Mouse (Mus musculus) hindbrain, embryonic 11.5 days (tissue): ENCODE data around the gene Wdr17. TPM values are rescaled to one million over a fixed set of nuclear protein-coding genes. Genes with fewer than 3 reads are reported as not detected.
A peak's percentile ranks its signal among the peaks of the same experiment; 100 is the strongest.

Experiments
- ATAC-seq: fragments of 200-750 bp; cut with Nextera tagmentation; 2 replicates; pipeline ENCODE4 v1.8.0; 2017; ENCODE audit warnings: mild to moderate bottlenecking, moderate TSS enrichment, moderate library complexity; ENCODE audit not compliant: low FRiP score
- DNase-seq: peaks from one replicate; pipeline ENCODE4 v3.0.0-alpha.2; 2015; ENCODE audit warnings: low spot score
- H3K27ac ChIP-seq: fragments of 300-500 bp; sonication (generic); 2 replicates; pipeline ENCODE4 v1.5.1; 2014; ENCODE audit warnings: mild to moderate bottlenecking, low read depth, low read length
- H3K27me3 ChIP-seq: fragments of 300-500 bp; sonication (generic); 2 replicates; pipeline ENCODE4 v1.6.1; 2014; ENCODE audit warnings: mild to moderate bottlenecking, low read length, moderate library complexity, mixed read lengths; ENCODE audit not compliant: control insufficient read depth, insufficient read depth
- H3K36me3 ChIP-seq: fragments of 300-500 bp; sonication (generic); 2 replicates; pipeline ENCODE4 v1.6.1; 2014; ENCODE audit warnings: mild to moderate bottlenecking, low read length, moderate library complexity, mixed read lengths; ENCODE audit not compliant: control insufficient read depth, insufficient read depth
- H3K4me1 ChIP-seq: fragments of 300-500 bp; sonication (generic); replicated peaks from 2 replicates; pipeline ENCODE4 v1.6.1; 2014; ENCODE audit warnings: low read length, mixed read lengths; ENCODE audit not compliant: control insufficient read depth, insufficient read depth
- H3K4me2 ChIP-seq: fragments of 300-500 bp; sonication (generic); replicated peaks from 2 replicates; pipeline ENCODE4 v1.6.1; 2014; ENCODE audit warnings: mild to moderate bottlenecking, low read depth, low read length
- H3K4me3 ChIP-seq: fragments of 300-500 bp; sonication (generic); 2 replicates; pipeline ENCODE4 v1.5.1; 2014; ENCODE audit warnings: low read depth, low read length
- H3K9ac ChIP-seq: fragments of 300-500 bp; sonication (generic); 2 replicates; pipeline ENCODE4 v1.6.1; 2014; ENCODE audit warnings: low read depth, low read length
- H3K9me3 ChIP-seq: fragments of 300-500 bp; sonication (generic); 2 replicates; pipeline ENCODE4 v1.6.1; 2016; ENCODE audit warnings: low read length; ENCODE audit not compliant: control insufficient read depth
- WGBS: fragments of 180-500 bp; shearing (Covaris S2); extraction: QIAGEN DNeasy Blood & Tissue Kit; methylation state at CpG from one replicate; pipeline ENCODE4 v1.1.7; 2014; 5-methylcytosine and 5-hydroxymethylcytosine counted together
- polyA plus RNA-seq: library from polyadenylated mRNA; unstranded; fragments of >200 nt; fragmentation: Nextera tagmentation; extraction: Ambion mirVana; gene quantifications from 2 replicates; pipeline ENCODE4 v1.2.1, GENCODE M21; 2014

Wdr17 gene
- polyA plus RNA-seq, 1 experiment from 2014 or later = 2.4 TPM

GRCm38 (mm10) chr8:54777012-54777411 lies 110.0 kb downstream of the Wdr17 start:
- H3K27me3 ChIP-seq = no peaks in the 10 kb centered on the region
- H3K4me3 ChIP-seq = no peak overlapping the region
- H3K4me2 ChIP-seq = no peak overlapping the region
- H3K27ac ChIP-seq = no peak overlapping the region
- no peaks in the 10 kb centered on the region for H3K4me1 ChIP-seq
- H3K36me3 ChIP-seq = no peaks in the 10 kb centered on the region
- ATAC-seq (no peak), DNase-seq (no peak)
- no peaks in the 10 kb centered on the region for H3K9me3 ChIP-seq
- H3K9ac ChIP-seq = no peak overlapping the region

- DNase-seq = no peak
- H3K36me3 ChIP-seq = no peaks in the 10 kb centered on the region
- no peaks in the 10 kb centered on the region for H3K4me1 ChIP-seq
Measured at GRCm38 (mm10) chr8:54776241-54776640, 110.7 kb downstream of the Wdr17 start.

GRCm38 (mm10) chr8:54757646-54758045 lies 129.3 kb downstream of the Wdr17 start:
- H3K4me2 ChIP-seq = no peak overlapping the region
- H3K4me1 ChIP-seq = no peaks in the 10 kb centered on the region
- WGBS = 94% methylated on average over 1 of the region's 1 CpGs
- H3K9ac ChIP-seq = no peak overlapping the region
- DNase-seq = no peak
- no peaks in the 10 kb centered on the region for H3K36me3 ChIP-seq
- ATAC-seq = no peak
- H3K9me3 ChIP-seq = no peaks in the 10 kb centered on the region
- no peak overlapping the region for H3K27ac ChIP-seq
- no peaks in the 10 kb centered on the region for H3K27me3 ChIP-seq
- H3K4me3 ChIP-seq = no peak overlapping the region

More at GRCm38 (mm10) chr8:54776241-54776640, 110.7 kb downstream of the Wdr17 start:
- no peak overlapping the region for H3K4me2 ChIP-seq
- no peak overlapping the region for H3K27ac ChIP-seq
- no peaks in the 10 kb centered on the region for H3K27me3 ChIP-seq
- no peak overlapping the region for H3K4me3 ChIP-seq
- no peak for ATAC-seq
- H3K9ac ChIP-seq = no peak overlapping the region
- no peaks in the 10 kb centered on the region for H3K9me3 ChIP-seq

- H3K4me3 ChIP-seq = no peak overlapping the region
- no peaks in the 10 kb centered on the region for H3K27me3 ChIP-seq
- H3K27ac ChIP-seq = no peak overlapping the region
- H3K4me1 ChIP-seq = no peaks in the 10 kb centered on the region
- no peak overlapping the region for H3K4me2 ChIP-seq
- DNase-seq (peak; percentile 2), ATAC-seq (no peak)
- WGBS = 60% methylated on average over 5 of the region's 5 CpGs
- H3K9ac ChIP-seq = no peak overlapping the region
- H3K36me3 ChIP-seq = no peaks in the 10 kb centered on the region
- H3K9me3 ChIP-seq = no peaks in the 10 kb centered on the region
Measured at GRCm38 (mm10) chr8:54736660-54737312, 150.2 kb downstream of the Wdr17 start.

- Histone ChIP-seq H3K9ac (no peak overlapping the region), H3K4me2 (peak overlapping the region; percentile 56), H3K36me3 (no peaks in the 10 kb centered on the region), H3K4me1 (no peaks in the 10 kb centered on the region), H3K27ac (no peak overlapping the region), H3K4me3 (peak overlapping the region; percentile 47), H3K9me3 (no peaks in the 10 kb centered on the region), H3K27me3 (no peaks in the 10 kb centered on the region)
- ATAC-seq (peak; percentile 68), DNase-seq (no peak)
- WGBS = 24% methylated on average over 8 of the region's 8 CpGs
Measured at GRCm38 (mm10) chr8:54724668-54725035, 162.3 kb downstream of the Wdr17 start.

GRCm38 (mm10) chr8:54723976-54724667 lies 162.9 kb downstream of the Wdr17 start:
- ATAC-seq (peak; percentile 100), DNase-seq (peak; percentile 91)
- H3K27me3 ChIP-seq = no peaks in the 10 kb centered on the region
- H3K4me2 ChIP-seq = peak overlapping the region; percentile 56
- no peaks in the 10 kb centered on the region for H3K4me1 ChIP-seq
- no peak overlapping the region for H3K9ac ChIP-seq
- H3K27ac ChIP-seq = no peak overlapping the region
- H3K4me3 ChIP-seq = peak overlapping the region; percentile 47
- H3K9me3 ChIP-seq = no peaks in the 10 kb centered on the region
- 1% methylated on average over 23 of the region's 23 CpGs for WGBS
- no peaks in the 10 kb centered on the region for H3K36me3 ChIP-seq

GRCm38 (mm10) chr8:54718515-54718914 lies 168.5 kb downstream of the Wdr17 start:
- ATAC-seq (no peak), DNase-seq (no peak)
- no peak overlapping the region for H3K4me3 ChIP-seq
- H3K4me1 ChIP-seq = no peaks in the 10 kb centered on the region
- H3K36me3 ChIP-seq = no peaks in the 10 kb centered on the region
- 81% methylated on average over 4 of the region's 4 CpGs for WGBS
- H3K9ac ChIP-seq = no peak overlapping the region
- no peaks in the 10 kb centered on the region for H3K27me3 ChIP-seq
- H3K9me3 ChIP-seq = no peaks in the 10 kb centered on the region
- H3K4me2 ChIP-seq = no peak overlapping the region
- no peak overlapping the region for H3K27ac ChIP-seq

GRCm38 (mm10) chr8:54705743-54706142 lies 181.2 kb downstream of the Wdr17 start:
- ATAC-seq = no peak
- H3K27me3 ChIP-seq = no peaks in the 10 kb centered on the region
- H3K4me2 ChIP-seq = no peak overlapping the region
- H3K27ac ChIP-seq = no peak overlapping the region
- 64% methylated on average over 2 of the region's 2 CpGs for WGBS
- no peaks in the 10 kb centered on the region for H3K4me1 ChIP-seq
- peak; percentile 38 for DNase-seq
- H3K9me3 ChIP-seq = no peaks in the 10 kb centered on the region
- no peak overlapping the region for H3K4me3 ChIP-seq
- H3K9ac ChIP-seq = no peak overlapping the region
- no peaks in the 10 kb centered on the region for H3K36me3 ChIP-seq

DNA sequence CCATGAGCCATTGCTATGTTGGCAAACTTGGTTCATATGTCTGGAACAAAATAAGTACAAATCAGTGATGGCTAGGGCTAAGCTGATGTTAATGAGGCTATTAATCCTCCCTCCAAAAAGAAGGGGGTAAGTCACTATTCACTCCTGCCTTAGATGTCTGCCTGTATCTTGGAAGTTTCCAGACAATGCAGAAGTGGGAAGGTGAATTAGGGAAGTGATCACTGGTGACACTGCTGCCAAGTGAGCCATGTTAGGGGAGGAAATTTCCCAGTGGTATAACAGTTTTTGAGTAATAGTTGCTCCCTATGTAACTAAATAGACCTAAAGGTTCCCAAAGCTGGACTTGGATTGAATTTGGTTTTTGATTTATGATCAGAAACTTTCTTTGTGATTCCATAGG lies 215.2 kb downstream of the Wdr17 start:
- no peak for ATAC-seq

More for the DNA sequence above, 215.2 kb downstream of the Wdr17 start:
- Histone ChIP-seq H3K27me3 (no peaks in the 10 kb centered on the region), H3K9me3 (no peaks in the 10 kb centered on the region), H3K4me1 (no peaks in the 10 kb centered on the region), H3K36me3 (no peaks in the 10 kb centered on the region), H3K27ac (no peak overlapping the region), H3K9ac (no peak overlapping the region), H3K4me2 (no peak overlapping the region), H3K4me3 (no peak overlapping the region)
- no peak for DNase-seq
